ENCODE assay signal across 22 mouse cellular contexts in the genomic region with DNA sequence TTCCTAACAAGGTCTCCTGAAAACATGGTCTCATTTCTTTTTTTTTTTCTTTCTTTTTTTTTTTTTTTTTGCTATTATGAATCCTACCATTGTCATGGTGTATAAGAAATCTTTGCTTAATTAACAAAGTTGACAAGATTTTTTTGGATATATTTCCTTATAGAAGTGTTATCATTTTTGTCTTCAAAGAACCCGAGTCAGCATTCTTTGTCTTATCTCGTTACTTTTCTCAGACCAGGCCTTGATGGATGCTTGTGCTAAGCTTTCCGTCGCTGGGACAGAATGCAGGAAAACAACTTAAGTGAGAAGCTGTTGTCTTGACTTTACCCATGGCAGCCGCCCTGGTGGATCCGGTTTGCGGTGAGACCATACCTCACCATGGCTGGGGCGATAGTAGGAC. TPM values are rescaled to one million over a fixed set of nuclear protein-coding genes. Genes with fewer than 3 reads are reported as not detected.
A peak's percentile ranks its signal among the peaks of the same experiment; 100 is the strongest.
DNase-seq lines count a peak whose midpoint lies in the region; ATAC-seq and TF ChIP-seq lines count a peak whose summit lies in the region.
"Had no signal": no experiment of that assay in that cellular context is flagged by ENCODE, and none has a peak within 500 bp of the region (broad histone marks: within the 10 kb centered on the region; RNA-seq: fewer than 3 reads in every experiment).

No protein-coding gene starts in this region.

- no peak for TF ChIP-seq EP300 in CH12.LX (IDR thresholded peaks at IDR 0.05; ENCODE audit: low read length)
- no peak for TF ChIP-seq EP300 in MEL (IDR thresholded peaks at IDR 0.05; ENCODE audit: low read depth in 1 of 2, low read length in 2 of 2)

- TF ChIP-seq POLR2A in CH12.LX (IDR thresholded peaks at IDR 0.05; ENCODE audit: low read depth, low read length) (no peak), MEL (IDR thresholded peaks at IDR 0.05; ENCODE audit: control insufficient read depth in 1 of 2, insufficient read depth in 1 of 2, low read depth in 1 of 2, low read length in 2 of 2, poor library complexity in 1 of 2) (no peak)

- H3K4me3 ChIP-seq in CH12.LX (replicated peaks in 1 of 3; ENCODE audit: low read depth in 2 of 3, low read length in 2 of 3, poor library complexity in 1 of 3) (no peak overlapping the region), MEL (ENCODE audit: control insufficient read depth in 1 of 2, insufficient read depth in 1 of 2, low read depth in 2 of 2, low read length in 2 of 2) (no peak overlapping the region)
- no peak overlapping the region for H3K4me3 ChIP-seq in stomach, embryonic 14.5 days (ENCODE audit: low read depth, low read length)
- no peak overlapping the region for H3K4me3 ChIP-seq in stomach, embryonic 16.5 days (replicated peaks; ENCODE audit: low read length)
- H3K4me3 ChIP-seq: embryonic facial prominence, embryonic 12.5 days; forebrain, embryonic 13.5 days; forebrain, embryonic 15.5 days had no signal

- in situ Hi-C loops in CH12.LX (cut with MboI; ENCODE audit: low pct_ligation_motif_present, low pct_unique_long_range_greater_than_20kb, low sequenced_read_pairs): no loop called here

- no peak for ATAC-seq in stomach, embryonic 14.5 days (ENCODE audit: insufficient number of reproducible peaks, insufficient read depth, low FRiP score, low read depth)
- ATAC-seq in stomach, embryonic 16.5 days (ENCODE audit: insufficient read depth, low FRiP score): no peak
- no peak for ATAC-seq in CD4-positive, CD25-positive, alpha-beta regulatory T cell, adult 4 months
- ATAC-seq: activated CD4-positive, CD25-positive, alpha-beta regulatory T cell, adult 4 months; forebrain, embryonic 13.5 days; forebrain, embryonic 15.5 days; forebrain, postnatal 0 days; Patski had no signal

- H3K27me3 ChIP-seq in CH12.LX (replicated peaks) (no peaks in the 10 kb centered on the region), MEL (ENCODE audit: control insufficient read depth in 1 of 2, insufficient read depth in 2 of 2, low read length in 2 of 2) (no peaks in the 10 kb centered on the region)
- no peaks in the 10 kb centered on the region for H3K27me3 ChIP-seq in stomach, embryonic 14.5 days (ENCODE audit: control insufficient read depth, insufficient read depth, low read length)
- no peaks in the 10 kb centered on the region for H3K27me3 ChIP-seq in stomach, embryonic 16.5 days (ENCODE audit: control insufficient read depth, insufficient read depth, low read length)
- H3K27me3 ChIP-seq: embryonic facial prominence, embryonic 12.5 days; forebrain, embryonic 13.5 days; forebrain, embryonic 15.5 days had no signal

- no peak overlapping the region for H3K4me2 ChIP-seq in CH12.LX (ENCODE audit: insufficient read depth, low read depth, poor library complexity, severe bottlenecking)
- H3K4me2 ChIP-seq in stomach, embryonic 14.5 days (replicated peaks; ENCODE audit: low read depth, low read length): no peak overlapping the region
- no peak overlapping the region for H3K4me2 ChIP-seq in stomach, embryonic 16.5 days (ENCODE audit: low read depth, low read length)
- H3K4me2 ChIP-seq: embryonic facial prominence, embryonic 12.5 days; forebrain, embryonic 13.5 days; forebrain, embryonic 15.5 days had no signal

- H3K27ac ChIP-seq in CH12.LX (ENCODE audit: insufficient read depth, low read depth) (no peak overlapping the region), MEL (ENCODE audit: control insufficient read depth, low read depth, low read length) (no peak overlapping the region)
- peak overlapping the region; percentile 61; the same call in 1 of the 2 replicates for H3K27ac ChIP-seq in stomach, embryonic 14.5 days (ENCODE audit: low read length)
- H3K27ac ChIP-seq in stomach, embryonic 16.5 days (ENCODE audit: low read length): peak overlapping the region; percentile 67
- H3K27ac ChIP-seq: embryonic facial prominence, embryonic 12.5 days; forebrain, embryonic 13.5 days; forebrain, embryonic 15.5 days had no signal

- TF ChIP-seq CTCF in CH12.LX (conservative IDR thresholded peaks at IDR 0.05 in 1 of 2, IDR thresholded peaks at IDR 0.05 in 1 of 2; ENCODE audit: low read depth in 2 of 2, low read length in 2 of 2): no peak
- no peak for TF ChIP-seq CTCF in MEL (IDR thresholded peaks at IDR 0.05 in 2 of 3, conservative IDR thresholded peaks at IDR 0.05 in 1 of 3; ENCODE audit: control insufficient read depth in 1 of 3, insufficient read depth in 1 of 3, low read depth in 2 of 3, low read length in 3 of 3, poor library complexity in 1 of 3, severe bottlenecking in 1 of 3)

- H3K4me1 ChIP-seq in CH12.LX (ENCODE audit: control insufficient read depth in 1 of 2, insufficient read depth in 2 of 2) (peaks cover 0 to 4% of the 10 kb centered on the region in 2 experiments; a peak in 2 of 4 replicates), MEL (ENCODE audit: control insufficient read depth in 1 of 2, insufficient read depth in 2 of 2, low read length in 2 of 2) (peaks cover 0 to 7% of the 10 kb centered on the region in 2 experiments; a peak in 2 of 4 replicates)
- 0 out of 2 replicates have a peak, but pooled peaks cover 11% of the 10 kb centered on the region for H3K4me1 ChIP-seq in stomach, embryonic 14.5 days (ENCODE audit: control insufficient read depth, insufficient read depth, low read length)
- peaks cover 22% of the 10 kb centered on the region for H3K4me1 ChIP-seq in stomach, embryonic 16.5 days (ENCODE audit: control insufficient read depth, insufficient read depth, low read length)
- H3K4me1 ChIP-seq: embryonic facial prominence, embryonic 12.5 days; forebrain, embryonic 13.5 days; forebrain, embryonic 15.5 days had no signal

- dilution Hi-C loops in CH12.LX (cut with MboI; ENCODE audit: extremely low pct_ligation_motif_present, extremely low pct_unique_long_range_greater_than_20kb, low sequenced_read_pairs): no loop called here

- H3K79me2 ChIP-seq in CH12.LX (replicated peaks; ENCODE audit: control insufficient read depth, extremely low read depth, insufficient read depth, poor library complexity, severe bottlenecking): no peaks in the 10 kb centered on the region
- H3K79me2 ChIP-seq in MEL (ENCODE audit: control insufficient read depth, insufficient read depth, low read length, poor library complexity): no peaks in the 10 kb centered on the region

- H3K9ac ChIP-seq in CH12.LX (ENCODE audit: insufficient read depth, low read depth) (no peak overlapping the region), MEL (ENCODE audit: control insufficient read depth, low read depth, low read length, poor library complexity, severe bottlenecking) (no peak overlapping the region)
- H3K9ac ChIP-seq in stomach, embryonic 14.5 days (replicated peaks; ENCODE audit: low read depth, low read length): no peak overlapping the region
- no peak overlapping the region for H3K9ac ChIP-seq in stomach, embryonic 16.5 days (ENCODE audit: low read length)
- H3K9ac ChIP-seq: embryonic facial prominence, embryonic 12.5 days; forebrain, embryonic 13.5 days; forebrain, embryonic 15.5 days; forebrain, postnatal 0 days had no signal

- DNase-seq in CH12.LX (ENCODE audit: extremely low read depth) (no peak), MEL (ENCODE audit: low read depth, low spot score) (no peak)
- DNase-seq in ovary, adult 18-20 months (ENCODE audit: low spot score): no peak
- no peak for DNase-seq in spleen, postnatal 10 days (ENCODE audit: low spot score in 2 of 2)
- DNase-seq in spleen, postnatal 4 days (ENCODE audit: low spot score in 2 of 2): no peak
- DNase-seq: B cell, adult 2 months; cerebellum, adult 11-12 months; cerebellum, adult 2 months; cerebellum, adult 9-10 months; cerebellum, postnatal 10 days; cerebellum, postnatal 25 days; forebrain, postnatal 0 days had no signal

- no peaks in the 10 kb centered on the region for H3K9me3 ChIP-seq in CH12.LX (replicated peaks; ENCODE audit: low read length)
- no peaks in the 10 kb centered on the region for H3K9me3 ChIP-seq in MEL (replicated peaks; ENCODE audit: insufficient read depth, low read length)
- no peaks in the 10 kb centered on the region for H3K9me3 ChIP-seq in stomach, embryonic 14.5 days (ENCODE audit: control insufficient read depth, low read depth, low read length)
- no peaks in the 10 kb centered on the region for H3K9me3 ChIP-seq in stomach, embryonic 16.5 days (replicated peaks; ENCODE audit: control insufficient read depth, low read length)
- H3K9me3 ChIP-seq: embryonic facial prominence, embryonic 12.5 days; forebrain, embryonic 13.5 days; forebrain, embryonic 15.5 days had no signal

- H3K36me3 ChIP-seq in CH12.LX (replicated peaks in 1 of 2; ENCODE audit: control insufficient read depth in 1 of 2, insufficient read depth in 1 of 2, low read length in 1 of 2) (no peaks in the 10 kb centered on the region), MEL (ENCODE audit: control insufficient read depth in 1 of 2, insufficient read depth in 2 of 2, low read length in 2 of 2) (peaks cover 0 to 5% of the 10 kb centered on the region in 2 experiments; a peak in 1 of 4 replicates)
- H3K36me3 ChIP-seq in stomach, embryonic 14.5 days (ENCODE audit: control insufficient read depth, insufficient read depth, low read length): no peaks in the 10 kb centered on the region
- no peaks in the 10 kb centered on the region for H3K36me3 ChIP-seq in stomach, embryonic 16.5 days (ENCODE audit: control insufficient read depth, insufficient read depth, low read length)
- H3K36me3 ChIP-seq: embryonic facial prominence, embryonic 12.5 days; forebrain, embryonic 15.5 days had no signal

- 76% methylated on average over 8 of the region's 8 CpGs for WGBS in stomach, embryonic 14.5 days
- 75% methylated on average over 8 of the region's 8 CpGs for WGBS in stomach, embryonic 16.5 days

- TF ChIP-seq RAD21 in CH12.LX (IDR thresholded peaks at IDR 0.05; ENCODE audit: low read depth, low read length) (no peak), MEL (IDR thresholded peaks at IDR 0.05; ENCODE audit: low read depth, low read length) (no peak)

RNA-seq across cellular contexts. Expression of a gene that starts 8.6 kb away (rescaled TPM):
- total RNA-seq in CH12.LX (2012; rRNA removed) (0.08 and 0.34 TPM in 2 replicates), CH12.LX (2014; rRNA removed) (0.12 and 0.42 TPM in 2 replicates), MEL (2012; rRNA removed) (0.04 TPM in 1 of 2 replicates, not detected in the other)
- polyA plus RNA-seq in CH12.LX (2012; ENCODE audit: insufficient read length, low read depth) (0.55 and 0.59 TPM in 2 replicates), MEL (2012; ENCODE audit: insufficient read depth in 1 of 2, insufficient read length in 2 of 2, low read depth in 1 of 2, low replicate concordance in 2 of 2, missing spikeins in 1 of 2) (not detected)
- polyA plus RNA-seq in stomach, embryonic 14.5 days (2014; fragmentation: Nextera tagmentation; extraction: Ambion mirVana): 10.3 and 12.7 TPM in 2 replicates
- 12.8 and 16.0 TPM in 2 replicates for polyA plus RNA-seq in stomach, embryonic 16.5 days (2015; fragmentation: Nextera tagmentation; extraction: Ambion mirVana)
- polyA plus RNA-seq in CD4-positive, CD25-positive, alpha-beta regulatory T cell, adult 4 months (2017; shearing (Covaris generic)): not detected
- total RNA-seq: adrenal gland, adult 18-20 months; adrenal gland, adult 8-10 months had no signal
- polyA plus RNA-seq: activated CD4-positive, CD25-positive, alpha-beta regulatory T cell, adult 4 months had no signal

RNA-seq across cellular contexts. Expression of a gene that starts 31.0 kb away (rescaled TPM):
- total RNA-seq in CH12.LX (2012; rRNA removed): 83.7 and 88.1 TPM in 2 replicates
- total RNA-seq in CH12.LX (2014; rRNA removed): 114 and 131 TPM in 2 replicates
- polyA plus RNA-seq in CH12.LX (2012; ENCODE audit: insufficient read length, low read depth): 198 and 230 TPM in 2 replicates
- total RNA-seq in MEL (2012; rRNA removed): 74.0 and 80.9 TPM in 2 replicates
- 10 to 100 TPM in 1 of 2 experiments, not detected in 1; 91.0 TPM for polyA plus RNA-seq in MEL (2012; ENCODE audit: insufficient read depth in 1 of 2, insufficient read length in 2 of 2, low read depth in 1 of 2, low replicate concordance in 2 of 2, missing spikeins in 1 of 2)
- polyA plus RNA-seq in stomach, embryonic 14.5 days (2014; fragmentation: Nextera tagmentation; extraction: Ambion mirVana): 381 and 400 TPM in 2 replicates
- polyA plus RNA-seq in stomach, embryonic 16.5 days (2015; fragmentation: Nextera tagmentation; extraction: Ambion mirVana): 290 and 293 TPM in 2 replicates
- polyA plus RNA-seq in CD4-positive, CD25-positive, alpha-beta regulatory T cell, adult 4 months (2017; shearing (Covaris generic)): 100 to 1,000 TPM; 144 to 161 TPM

Comparison
In these comparisons a context has a peak if more than half of its experiments do, and no peak if none do; other contexts are left out.
1. H3K27ac ChIP-seq: peak in stomach, embryonic 14.5 days (single experiment) and stomach, embryonic 16.5 days (single experiment); none in CH12.LX (single experiment) and MEL (single experiment).